Mouse (Mus musculus) cerebellum, adult 2 months (tissue): ENCODE measurements around the gene Fam227a. TPM values are rescaled to one million over a fixed set of nuclear protein-coding genes. Genes with fewer than 3 reads are reported as not detected.

Source experiments
- DNase-seq, 2 experiments: peaks; one replicate each; pipeline ENCODE4 v3.0.0; 2021
- H3K27ac ChIP-seq: fragments of 200-500 bp; 2 replicates; pipeline ENCODE4 v1.5.1; 2012; ENCODE audit warnings: low read length, control low read depth, inconsistent platforms; ENCODE audit not compliant: insufficient read depth
- H3K27me3 ChIP-seq: fragments of 200-500 bp; 2 replicates; pipeline ENCODE4 v1.6.1; 2012; ENCODE audit warnings: inconsistent platforms, mild to moderate bottlenecking, low read length, moderate library complexity; ENCODE audit not compliant: control insufficient read depth, insufficient read depth
- H3K4me1 ChIP-seq: fragments of 200-500 bp; 2 replicates; pipeline ENCODE4 v1.6.1; 2011; ENCODE audit warnings: low read length; ENCODE audit not compliant: control insufficient read depth, insufficient read depth
- H3K4me3 ChIP-seq: fragments of 200-500 bp; replicated peaks from 2 replicates; pipeline ENCODE3; 2011; ENCODE audit warnings: mild to moderate bottlenecking, low read depth, low read length, control low read depth; ENCODE audit not compliant: insufficient read depth
- CTCF ChIP-seq: fragments of 200-500 bp; IDR thresholded peaks from 2 replicates; pipeline ENCODE4 v1.5.1; 2011; ENCODE audit warnings: low read depth, mild to moderate bottlenecking, control low read depth, low read length, moderate library complexity, borderline replicate concordance; ENCODE audit not compliant: insufficient read depth
- POLR2A ChIP-seq: fragments of 200-500 bp; IDR thresholded peaks from 2 replicates; pipeline ENCODE4 v1.6.1; 2011; ENCODE audit warnings: low read length, control low read depth, borderline replicate concordance; ENCODE audit not compliant: insufficient read depth
- WGBS: fragments of 180-500 bp; shearing (Covaris S2); methylation state at CpG from one replicate; pipeline ENCODE4 v1.1.7; 2018; 5-methylcytosine and 5-hydroxymethylcytosine counted together
- polyA plus RNA-seq: library from polyadenylated mRNA; depleted of rRNA; stranded (reverse); fragments of >200 nt; gene quantifications from 2 replicates; pipeline ENCODE4 v1.2.3, GENCODE M21; 2012

Fam227a gene
- polyA plus RNA-seq, 1 experiment = 8.5 TPM

DNA sequence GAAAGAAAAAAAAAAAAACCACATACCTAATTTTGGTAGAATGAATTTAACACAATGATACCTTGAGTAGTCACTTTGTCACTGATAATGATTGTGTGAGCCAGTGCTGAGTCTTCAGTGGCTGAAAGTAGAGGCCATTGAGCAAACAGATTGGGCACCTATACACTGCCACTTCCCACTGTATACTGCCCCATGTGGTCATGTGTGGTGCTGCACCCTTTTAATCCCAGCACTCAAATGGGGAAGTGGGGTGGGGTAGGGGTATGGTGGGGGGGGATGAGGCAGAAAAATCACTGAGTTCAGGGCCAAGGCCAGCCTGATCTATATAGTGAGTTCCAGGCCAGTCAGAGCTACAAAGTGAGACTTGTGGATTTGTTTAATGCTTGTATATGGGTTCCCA, 8.2 kb downstream of the Fam227a start:
- Histone ChIP-seq H3K4me3 (no peak overlapping the region), H3K27ac (no peak overlapping the region), H3K27me3 (no peaks in the 10 kb centered on the region), H3K4me1 (no peaks in the 10 kb centered on the region)
- no peak for DNase-seq
- TF ChIP-seq POLR2A (no peak), CTCF (peak; percentile 52; the same call in 1 of the 2 replicates)

DNA sequence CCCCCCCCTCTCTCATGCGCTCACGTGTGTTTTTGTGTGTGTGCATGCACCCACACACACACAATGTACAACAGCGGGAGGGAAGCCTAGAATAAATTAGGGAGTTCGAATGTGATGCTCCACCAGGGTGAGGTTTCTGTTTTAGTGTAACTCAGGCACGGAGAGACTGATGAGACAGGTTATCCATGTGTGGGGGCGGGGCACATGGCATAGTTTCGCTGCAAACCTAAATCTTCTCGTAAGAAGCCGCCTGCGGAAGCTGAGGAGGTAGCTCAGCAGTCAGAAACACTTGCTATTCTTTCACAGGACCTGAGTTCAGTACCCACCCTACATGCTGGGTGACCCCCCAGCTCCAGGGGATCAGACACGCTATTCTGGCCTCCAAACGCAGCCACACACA, 10.6 kb downstream of the Fam227a start:
- WGBS = 89% methylated on average over 12 of the region's 12 CpGs
- Histone ChIP-seq H3K27me3 (no peaks in the 10 kb centered on the region), H3K4me3 (no peak overlapping the region), H3K4me1 (no peaks in the 10 kb centered on the region), H3K27ac (no peak overlapping the region)
- no peak for DNase-seq
- TF ChIP-seq POLR2A = no peak
- TF ChIP-seq CTCF = no peak

DNA sequence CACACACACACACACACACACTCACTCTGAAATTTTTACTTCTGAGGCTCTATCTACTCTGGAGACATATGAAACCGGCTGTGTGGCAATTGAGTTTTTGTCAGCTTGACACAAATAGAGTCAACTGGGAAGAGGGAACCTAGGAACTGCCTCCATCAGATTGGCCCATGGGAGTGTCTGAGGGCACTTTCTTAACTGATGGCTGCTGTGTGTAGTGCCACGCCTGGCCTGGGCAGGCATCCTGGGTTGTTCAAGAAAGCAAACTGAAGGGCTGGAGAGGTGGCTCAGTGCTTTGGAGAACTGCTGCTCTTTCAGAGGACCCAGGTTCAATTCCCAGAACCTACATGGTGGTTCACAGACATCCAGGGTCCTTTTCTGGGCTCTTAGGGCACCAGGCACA, 13.3 kb downstream of the Fam227a start:
- WGBS = 82% methylated on average over 2 of the region's 2 CpGs
- no peak for DNase-seq
- Histone ChIP-seq H3K4me1 (no peaks in the 10 kb centered on the region), H3K4me3 (no peak overlapping the region), H3K27me3 (no peaks in the 10 kb centered on the region), H3K27ac (no peak overlapping the region)
- TF ChIP-seq POLR2A = no peak

DNA sequence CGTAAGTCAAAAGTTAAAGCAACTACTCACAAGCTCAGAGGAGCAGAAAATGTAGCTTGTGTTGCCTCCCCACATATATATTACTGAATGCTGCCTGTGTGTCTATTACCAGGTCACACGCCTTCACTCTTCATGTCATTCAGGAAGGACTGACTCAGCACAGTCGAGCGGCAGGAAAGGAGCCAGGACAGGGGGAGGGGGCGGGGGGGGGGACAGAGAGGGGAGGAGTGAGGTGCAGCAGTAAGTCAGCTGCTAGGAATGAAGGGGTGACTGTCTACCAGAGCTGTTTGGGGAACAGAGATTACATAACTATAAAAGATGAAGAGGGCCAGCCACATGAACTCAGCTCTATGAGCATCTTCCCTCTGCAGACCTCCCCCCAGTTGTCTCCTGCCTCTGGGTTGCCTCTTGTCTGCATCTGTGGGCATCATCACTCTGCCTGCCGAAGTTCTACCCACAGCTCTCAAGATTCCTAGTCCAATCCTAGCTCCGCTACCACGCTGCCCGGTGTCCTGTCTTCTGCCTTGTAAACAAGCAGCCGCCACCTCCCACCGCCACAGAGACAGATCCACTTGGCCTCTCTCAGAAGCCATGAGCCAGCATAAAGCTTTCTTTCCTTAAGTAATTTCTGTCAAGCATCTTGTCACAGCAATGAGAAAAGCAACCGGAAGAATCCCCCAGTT, 17.5 kb downstream of the Fam227a start:
- Histone ChIP-seq H3K27me3 (no peaks in the 10 kb centered on the region), H3K4me1 (no peaks in the 10 kb centered on the region), H3K27ac (no peak overlapping the region), H3K4me3 (no peak overlapping the region)
- no peak for DNase-seq
- TF ChIP-seq CTCF (no peak), POLR2A (no peak)
- WGBS = 71% methylated on average over 12 of the region's 12 CpGs

DNA sequence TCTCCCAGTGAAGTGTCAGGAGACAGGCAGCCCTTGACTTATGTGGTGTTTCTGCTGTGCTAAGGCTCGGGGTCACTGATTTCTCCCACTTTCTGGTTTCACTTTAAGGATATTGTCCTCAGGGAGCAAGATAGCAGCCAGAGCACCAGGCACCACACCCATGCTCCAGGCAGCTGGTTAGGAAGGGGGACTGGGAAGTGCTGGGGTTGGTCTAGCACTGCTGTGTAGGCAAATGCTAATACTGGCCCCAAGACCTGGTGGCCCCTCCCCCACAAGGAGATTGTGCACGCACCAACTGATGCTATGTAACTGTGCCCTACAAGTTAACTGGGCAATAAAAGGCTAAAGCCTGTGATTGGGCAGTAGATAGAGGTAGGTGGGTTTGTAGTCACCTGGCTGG, 28.3 kb downstream of the Fam227a start:
- Histone ChIP-seq H3K27me3 (no peaks in the 10 kb centered on the region), H3K4me1 (no peaks in the 10 kb centered on the region), H3K4me3 (no peak overlapping the region), H3K27ac (no peak overlapping the region)
- WGBS = 84% methylated on average over 2 of the region's 2 CpGs
- no peak for TF ChIP-seq POLR2A
- TF ChIP-seq CTCF = no peak
- no peak for DNase-seq

DNA sequence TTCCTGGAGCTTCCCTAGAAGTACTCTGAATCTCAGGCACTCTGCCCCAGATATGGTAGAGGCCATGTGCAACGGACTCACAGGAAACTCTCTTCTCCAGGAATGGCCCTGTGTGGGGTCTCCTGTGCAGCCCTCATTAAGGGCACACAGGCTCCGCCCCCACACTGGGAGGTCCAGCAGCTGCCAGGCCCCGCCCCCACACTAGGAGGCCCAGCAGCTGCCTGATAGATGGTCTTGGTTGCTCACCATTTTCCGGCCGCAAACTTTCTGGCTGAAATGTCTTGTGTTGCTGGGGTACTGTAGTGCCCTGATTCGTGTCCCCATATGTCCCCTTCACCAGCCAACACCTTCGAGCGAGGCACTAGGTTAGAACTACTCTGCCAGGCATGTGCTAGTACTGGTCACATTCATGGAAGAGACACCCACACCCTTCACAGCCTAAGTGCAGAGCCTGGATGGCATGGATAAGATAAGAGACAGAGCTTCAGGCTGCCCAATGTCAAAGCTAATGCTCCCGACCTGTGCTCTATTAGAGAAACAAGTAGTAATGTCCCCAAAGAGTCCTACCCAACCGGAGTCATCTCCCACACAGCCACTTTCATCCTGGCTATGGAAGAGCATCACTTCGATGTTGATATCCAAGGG, 38.9 kb downstream of the Fam227a start:
- H3K27ac ChIP-seq = no peak overlapping the region
- no peak for TF ChIP-seq POLR2A
- no peak for TF ChIP-seq CTCF
- H3K27me3 ChIP-seq = no peaks in the 10 kb centered on the region
- no peak for DNase-seq
- no peaks in the 10 kb centered on the region for H3K4me1 ChIP-seq
- no peak overlapping the region for H3K4me3 ChIP-seq
- 66% methylated on average over 11 of the region's 11 CpGs for WGBS

DNA sequence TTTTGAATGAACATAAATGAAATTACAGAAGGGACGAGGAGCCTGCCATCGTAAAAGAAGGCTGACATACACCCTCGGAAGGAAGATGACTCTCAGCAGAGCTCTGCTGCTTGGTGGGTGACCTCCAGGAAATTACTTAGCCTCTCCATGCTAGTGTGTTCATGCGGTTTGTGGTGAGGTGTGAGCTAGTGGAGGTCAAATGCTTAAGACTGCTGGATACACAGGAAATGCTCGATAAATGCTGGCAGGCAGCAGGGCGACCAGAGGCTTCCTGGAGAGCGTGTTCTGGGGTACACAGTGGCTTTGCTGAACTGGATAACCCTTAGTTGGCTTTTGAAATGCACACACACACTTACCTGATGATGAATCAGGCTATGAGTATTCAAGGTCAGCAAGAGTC, 40.3 kb downstream of the Fam227a start:
- WGBS = 90% methylated on average over 7 of the region's 7 CpGs
- H3K27ac ChIP-seq = no peak overlapping the region
- H3K4me3 ChIP-seq = no peak overlapping the region
- H3K27me3 ChIP-seq = no peaks in the 10 kb centered on the region
- no peaks in the 10 kb centered on the region for H3K4me1 ChIP-seq
- TF ChIP-seq POLR2A (no peak), CTCF (no peak)
- DNase-seq = no peak

DNA sequence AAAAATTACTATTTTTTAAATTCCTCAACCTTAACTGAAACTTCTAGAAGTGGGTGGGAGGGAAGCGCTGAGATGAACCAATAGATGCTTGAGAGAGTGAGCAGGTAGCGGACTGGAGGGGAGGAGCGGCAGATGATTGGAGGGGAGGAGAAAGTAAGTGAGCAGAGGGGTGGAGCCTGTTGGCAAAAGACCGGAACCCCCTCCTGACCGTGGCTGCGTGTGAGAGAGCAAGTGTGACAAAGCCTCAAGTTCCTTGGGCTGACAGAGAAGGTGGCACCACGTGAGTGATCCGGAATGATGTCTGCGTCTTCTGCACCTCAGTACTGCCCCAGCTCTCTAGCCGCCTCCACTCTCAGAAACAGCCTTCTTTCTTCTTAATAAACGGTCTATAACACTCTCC, 41.6 kb downstream of the Fam227a start:
- Histone ChIP-seq H3K27ac (no peak overlapping the region), H3K4me1 (no peaks in the 10 kb centered on the region), H3K4me3 (no peak overlapping the region), H3K27me3 (no peaks in the 10 kb centered on the region)
- WGBS = 87% methylated on average over 11 of the region's 11 CpGs
- TF ChIP-seq CTCF = no peak
- no peak for TF ChIP-seq POLR2A
- no peak for DNase-seq
